Mouse (Mus musculus) c-Kit-negative CD71-positive TER-119-positive erythroid progenitor cells, embryonic 14.5 days (primary cell): Measurements from ENCODE around the gene Gm20834.
"Not testable (repeated sequence)": the region's sequence is repeated elsewhere in the genome, so short reads cannot be mapped to it uniquely, and the experiment has no call there.

Experiments used
- DNase-seq: peaks from one replicate; pipeline ENCODE4 v3.0.0-alpha.2; 2013; ENCODE audit warnings: low read depth, low spot score

Gm20834 gene

DNA sequence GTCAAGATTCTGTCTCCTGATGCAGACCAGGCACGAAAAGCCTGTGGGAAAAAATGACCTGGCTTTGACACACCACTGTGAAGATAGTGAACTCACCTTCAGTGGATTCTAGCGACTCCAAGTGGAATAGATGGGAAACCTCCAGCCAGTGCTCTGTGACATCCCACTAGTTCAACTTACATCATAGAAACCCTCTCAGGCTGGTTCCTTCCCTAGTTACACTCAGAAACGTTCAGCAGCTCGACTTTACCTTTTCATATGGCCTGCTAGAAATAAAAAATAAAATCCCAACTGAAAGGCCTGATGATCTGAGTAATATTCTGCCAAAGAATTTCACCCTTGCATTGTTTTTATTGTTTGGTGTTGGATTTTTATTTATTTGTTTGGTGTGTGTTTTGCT lies at the start of gene Gm20834:
Gene Gm20834, minus strand, starts transcription at position 101 of the 400 bp plus-strand sequence.
- DNase-seq: not testable (repeated sequence)
